Mouse (Mus musculus): ENCODE data around the gene Pum2.

- no peak for TF ChIP-seq FLI1 (IDR thresholded peaks at IDR 0.05; ENCODE audit: low read length)
- no peak for TF ChIP-seq GATA1 (IDR thresholded peaks at IDR 0.05; ENCODE audit: borderline replicate concordance, low read length)
Observed at GRCm38 (mm10) chr12:8641425-8641735, 32.6 kb upstream of the Pum2 start.

Measured in megakaryocyte, embryonic 14.5 days (primary cell).